Mouse (Mus musculus) lung, postnatal 0 days (tissue): Measurements from ENCODE around the gene Rgs3. TPM values are rescaled to one million over a fixed set of nuclear protein-coding genes. Genes with fewer than 3 reads are reported as not detected.

Experiments
- ATAC-seq: fragments of 200-750 bp; cut with Nextera tagmentation; 2 replicates; pipeline ENCODE4 v1.8.0; 2017; ENCODE audit warnings: moderate library complexity
- DNase-seq: peaks from one replicate; pipeline ENCODE4 v3.0.0-alpha.2; 2016; ENCODE audit warnings: low spot score
- H3K27ac ChIP-seq: fragments of 300-500 bp; sonication (generic); 2 replicates; pipeline ENCODE4 v1.5.1; 2014; ENCODE audit warnings: antibody characterized with exemption, mild to moderate bottlenecking, low read length, mixed read lengths
- H3K27me3 ChIP-seq: fragments of 300-500 bp; sonication (generic); replicated peaks from 2 replicates; pipeline ENCODE4 v1.6.1; 2014; ENCODE audit warnings: low read length, mixed read lengths; ENCODE audit not compliant: insufficient read depth
- H3K36me3 ChIP-seq: fragments of 300-500 bp; sonication (generic); 2 replicates; pipeline ENCODE4 v1.6.1; 2014; ENCODE audit warnings: low read length, mixed read lengths; ENCODE audit not compliant: insufficient read depth
- H3K4me1 ChIP-seq: fragments of 300-500 bp; sonication (generic); 2 replicates; pipeline ENCODE4 v1.6.1; 2014; ENCODE audit warnings: antibody characterized with exemption, low read depth, low read length, mixed read lengths; ENCODE audit not compliant: insufficient read depth
- H3K4me2 ChIP-seq: fragments of 300-500 bp; sonication (generic); replicated peaks from 2 replicates; pipeline ENCODE4 v1.6.1; 2014; ENCODE audit warnings: low read depth, mild to moderate bottlenecking, low read length, moderate library complexity, mixed read lengths
- H3K4me3 ChIP-seq: fragments of 300-500 bp; sonication (generic); 2 replicates; pipeline ENCODE4 v1.5.1; 2014; ENCODE audit warnings: low read depth, low read length
- H3K9ac ChIP-seq: fragments of 300-500 bp; sonication (generic); replicated peaks from 2 replicates; pipeline ENCODE4 v1.6.1; 2014; ENCODE audit warnings: low read depth, mild to moderate bottlenecking
- H3K9me3 ChIP-seq: fragments of 300-500 bp; sonication (generic); 2 replicates; pipeline ENCODE4 v1.6.1; 2016; ENCODE audit warnings: low read length, mixed read lengths
- CTCF ChIP-seq: IDR thresholded peaks from 2 replicates; pipeline ENCODE4 v1.5.1; 2016; ENCODE audit warnings: antibody characterized with exemption, mild to moderate bottlenecking
- EP300 ChIP-seq: IDR thresholded peaks from 2 replicates; pipeline ENCODE4 v1.6.1; 2016; ENCODE audit warnings: antibody characterized with exemption, mild to moderate bottlenecking, control low read depth
- WGBS: fragments of 180-500 bp; shearing (Covaris S2); extraction: QIAGEN DNeasy Blood & Tissue Kit; methylation state at CpG from one replicate; pipeline ENCODE4 v1.1.7; 2014; 5-methylcytosine and 5-hydroxymethylcytosine counted together
- polyA plus RNA-seq: library from polyadenylated mRNA; unstranded; fragments of >200 nt; fragmentation: Nextera tagmentation; extraction: Ambion mirVana; gene quantifications from 2 replicates; pipeline ENCODE4 v1.2.1, GENCODE M21; 2015

Gene Rgs3
- polyA plus RNA-seq, 1 experiment from 2014 or later = 63.7 TPM

GRCm38 (mm10) chr4:62730861-62731260 lies 171.2 kb downstream of the Rgs3 start:
- DNase-seq (no peak), ATAC-seq (no peak)
- no peaks in the 10 kb centered on the region for H3K27me3 ChIP-seq
- H3K4me2 ChIP-seq = no peak overlapping the region
- H3K4me1 ChIP-seq = peaks cover 11% of the 10 kb centered on the region; the same call in 1 of the 2 replicates
- no peak overlapping the region for H3K27ac ChIP-seq
- H3K9me3 ChIP-seq = no peaks in the 10 kb centered on the region
- H3K9ac ChIP-seq = no peak overlapping the region
- TF ChIP-seq EP300 (no peak), CTCF (no peak)
- no peaks in the 10 kb centered on the region for H3K36me3 ChIP-seq
- WGBS = 67% methylated on average over 3 of the region's 3 CpGs
- H3K4me3 ChIP-seq = no peak overlapping the region

- H3K27me3 ChIP-seq = no peaks in the 10 kb centered on the region
- no peaks in the 10 kb centered on the region for H3K9me3 ChIP-seq
- no peak overlapping the region for H3K27ac ChIP-seq
- TF ChIP-seq EP300 (no peak), CTCF (no peak)
- H3K9ac ChIP-seq = no peak overlapping the region
- DNase-seq (peak; percentile 5), ATAC-seq (no peak)
- H3K4me2 ChIP-seq = no peak overlapping the region
- H3K4me3 ChIP-seq = no peak overlapping the region
- 74% methylated on average over 6 of the region's 6 CpGs for WGBS
- no peaks in the 10 kb centered on the region for H3K36me3 ChIP-seq
- H3K4me1 ChIP-seq = peaks cover 17% of the 10 kb centered on the region; the same call in 1 of the 2 replicates
These were observed 171.9 kb downstream of the Rgs3 start for GRCm38 (mm10) chr4:62731531-62732063.

GRCm38 (mm10) chr4:62732096-62732495 lies 172.4 kb downstream of the Rgs3 start:
- Histone ChIP-seq H3K9ac (no peak overlapping the region), H3K4me2 (no peak overlapping the region), H3K4me3 (no peak overlapping the region), H3K4me1 (peaks cover 19% of the 10 kb centered on the region; the same call in 1 of the 2 replicates), H3K9me3 (no peaks in the 10 kb centered on the region), H3K27ac (peak overlapping the region; percentile 76), H3K36me3 (no peaks in the 10 kb centered on the region), H3K27me3 (no peaks in the 10 kb centered on the region)
- WGBS = 36% methylated on average over 7 of the region's 7 CpGs
- ATAC-seq (no peak), DNase-seq (peak; percentile 57)
- TF ChIP-seq EP300 = no peak
- TF ChIP-seq CTCF = no peak

GRCm38 (mm10) chr4:62732840-62733239 lies 173.2 kb downstream of the Rgs3 start:
- DNase-seq = peak; percentile 89
- Histone ChIP-seq H3K4me2 (no peak overlapping the region), H3K27me3 (no peaks in the 10 kb centered on the region), H3K27ac (peak overlapping the region; percentile 76), H3K4me3 (no peak overlapping the region), H3K9me3 (no peaks in the 10 kb centered on the region), H3K9ac (no peak overlapping the region), H3K36me3 (no peaks in the 10 kb centered on the region), H3K4me1 (peaks cover 21% of the 10 kb centered on the region; the same call in 1 of the 2 replicates)
- WGBS = 12% methylated on average over 2 of the region's 2 CpGs
- no peak for TF ChIP-seq EP300
- TF ChIP-seq CTCF = no peak
- ATAC-seq = peak; percentile 78

- Histone ChIP-seq H3K27ac (no peak overlapping the region), H3K4me2 (no peak overlapping the region), H3K4me3 (no peak overlapping the region), H3K36me3 (no peaks in the 10 kb centered on the region), H3K27me3 (no peaks in the 10 kb centered on the region), H3K9me3 (no peaks in the 10 kb centered on the region), H3K4me1 (peaks cover 31% of the 10 kb centered on the region; the same call in 1 of the 2 replicates), H3K9ac (no peak overlapping the region)
- TF ChIP-seq CTCF (no peak), EP300 (no peak)
- ATAC-seq (no peak), DNase-seq (no peak)
- 69% methylated on average over 3 of the region's 4 CpGs for WGBS
These were observed 174.3 kb downstream of the Rgs3 start for GRCm38 (mm10) chr4:62733938-62734337.

GRCm38 (mm10) chr4:62735291-62735690 lies 175.6 kb downstream of the Rgs3 start:
- DNase-seq (no peak), ATAC-seq (no peak)
- TF ChIP-seq EP300 = no peak
- no peak for TF ChIP-seq CTCF
- Histone ChIP-seq H3K9me3 (no peaks in the 10 kb centered on the region), H3K4me1 (peaks cover 32% of the 10 kb centered on the region; the same call in 1 of the 2 replicates), H3K9ac (no peak overlapping the region), H3K27me3 (no peaks in the 10 kb centered on the region), H3K4me2 (no peak overlapping the region), H3K4me3 (no peak overlapping the region), H3K36me3 (no peaks in the 10 kb centered on the region), H3K27ac (peak overlapping the region; percentile 75)
- 72% methylated on average over 8 of the region's 8 CpGs for WGBS

GRCm38 (mm10) chr4:62735878-62736277 lies 176.2 kb downstream of the Rgs3 start:
- Histone ChIP-seq H3K27ac (peak overlapping the region; percentile 75), H3K4me2 (no peak overlapping the region), H3K4me3 (no peak overlapping the region), H3K27me3 (no peaks in the 10 kb centered on the region), H3K36me3 (no peaks in the 10 kb centered on the region), H3K9me3 (no peaks in the 10 kb centered on the region), H3K9ac (no peak overlapping the region), H3K4me1 (peaks cover 35% of the 10 kb centered on the region; the same call in 1 of the 2 replicates)
- ATAC-seq (peak; percentile 29), DNase-seq (peak; percentile 76)
- 51% methylated on average over 9 of the region's 9 CpGs for WGBS
- no peak; the same call in 1 of the 2 replicates for TF ChIP-seq EP300
- no peak for TF ChIP-seq CTCF
